In the genomic region with DNA sequence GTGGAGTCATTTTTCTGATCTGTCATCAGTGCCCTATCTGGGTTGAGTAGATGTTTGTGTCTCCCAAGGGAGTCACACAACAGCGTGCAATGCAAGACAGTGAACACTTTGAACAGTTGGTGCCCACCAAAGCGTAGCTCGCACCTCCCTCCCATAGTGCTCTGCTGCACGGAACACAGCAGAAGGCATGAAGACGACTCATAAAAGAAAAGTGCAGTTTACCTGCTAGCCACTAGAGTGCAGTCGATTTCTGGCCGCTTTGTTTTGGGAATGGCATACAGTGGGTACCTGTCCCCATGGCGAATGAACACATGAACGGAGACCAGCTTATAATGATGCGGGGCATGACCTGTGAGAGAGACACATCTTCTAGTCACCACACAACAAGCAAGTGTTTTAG, we compare ENCODE assay signal across 8 mouse cellular contexts. TPM values are rescaled to one million over a fixed set of nuclear protein-coding genes. Genes with fewer than 3 reads are reported as not detected.
DNase-seq lines count a peak whose midpoint lies in the region; ATAC-seq and TF ChIP-seq lines count a peak whose summit lies in the region.

No protein-coding gene starts in this region.

- no peaks in the 10 kb centered on the region for H3K9me3 ChIP-seq in forebrain, embryonic 12.5 days

- TF ChIP-seq POLR2A in kidney, adult 2 months (IDR thresholded peaks at IDR 0.05; ENCODE audit: low read depth, low read length) = no peak

- peak; percentile 34; the same call in 1 of the 2 replicates for ATAC-seq in forebrain, embryonic 12.5 days (ENCODE audit: low FRiP score)
- ATAC-seq in megakaryocyte progenitor cell, adult 5-6 weeks (replicated peaks; ENCODE audit: poor library complexity) = peak; percentile 90

- peaks cover 22% of the 10 kb centered on the region for H3K4me1 ChIP-seq in forebrain, embryonic 12.5 days
- no peaks in the 10 kb centered on the region for H3K4me1 ChIP-seq in kidney, adult 2 months (ENCODE audit: control insufficient read depth, insufficient read depth, low read length)

- no peaks in the 10 kb centered on the region for H3K36me3 ChIP-seq in forebrain, embryonic 12.5 days (replicated peaks)
- no peaks in the 10 kb centered on the region for H3K36me3 ChIP-seq in kidney, adult 2 months (ENCODE audit: control insufficient read depth, insufficient read depth, low read length)

- no peak overlapping the region for H3K4me2 ChIP-seq in forebrain, embryonic 12.5 days

- no peak overlapping the region for H3K4me3 ChIP-seq in forebrain, embryonic 12.5 days (replicated peaks)
- H3K4me3 ChIP-seq in kidney, adult 2 months (ENCODE audit: insufficient read depth, low read depth, low read length) = no peak overlapping the region

- DNase-seq in right cerebral cortex, postnatal 25 days = peak; percentile 40
- no peak for DNase-seq in right cerebral cortex, postnatal 4 days
- DNase-seq in brain, adult 2 months (ENCODE audit: low read depth, low spot score) = peak; percentile 85
- peak; percentile 50 for DNase-seq in kidney, adult 2 months
- DNase-seq in thymus, postnatal 4 days = peak; percentile 36
- DNase-seq in right cerebral cortex, postnatal 36 days (ENCODE audit: low spot score in 2 of 2) = no peak

- H3K9ac ChIP-seq in forebrain, embryonic 12.5 days = no peak overlapping the region

- TF ChIP-seq CTCF in kidney, adult 2 months (conservative IDR thresholded peaks at IDR 0.05; ENCODE audit: insufficient read depth, insufficient read length, low read depth, low read length) = peak; percentile 71

- 38% methylated on average over 10 of the region's 10 CpGs for WGBS in forebrain, embryonic 12.5 days
- WGBS in kidney, adult 2 months = 25% methylated on average over 10 of the region's 10 CpGs

- no peak overlapping the region for H3K27ac ChIP-seq in forebrain, embryonic 12.5 days
- H3K27ac ChIP-seq in kidney, adult 2 months (ENCODE audit: insufficient read depth, low read depth, low read length) = no peak overlapping the region

- no peaks in the 10 kb centered on the region for H3K27me3 ChIP-seq in forebrain, embryonic 12.5 days
- no peaks in the 10 kb centered on the region for H3K27me3 ChIP-seq in kidney, adult 2 months (replicated peaks; ENCODE audit: control insufficient read depth, insufficient read depth, low read length)

RNA-seq across cellular contexts. Expression of gene Pxylp1, which starts 53.6 kb away (rescaled TPM):
- 48.5 and 51.2 TPM in 2 replicates for polyA plus RNA-seq in forebrain, embryonic 12.5 days (2016; fragmentation: Nextera tagmentation; extraction: Ambion mirVana)
- 7.6 and 10.7 TPM in 2 replicates for polyA plus RNA-seq in kidney, adult 2 months (2012; rRNA removed)
- 68.2 and 90.6 TPM in 2 replicates for total RNA-seq in megakaryocyte progenitor cell, adult 5-6 weeks (2015)
- total RNA-seq in megakaryocyte progenitor cell, adult 5-6 weeks (2017) = 77.9 and 88.5 TPM in 2 replicates

Comparison
In these comparisons a context has a peak if more than half of its experiments do, and no peak if none do; other contexts are left out.
1. DNase-seq: peak in right cerebral cortex, postnatal 25 days (single experiment), brain, adult 2 months (single experiment), kidney, adult 2 months (single experiment) and thymus, postnatal 4 days (single experiment); none in right cerebral cortex, postnatal 4 days (single experiment) and right cerebral cortex, postnatal 36 days (0 of 2).